Mouse (Mus musculus): Measurements from ENCODE around the gene Atxn1.

The Atxn1 gene

GRCm38 (mm10) chr13:45524791-45525435 is 439.9 kb downstream of the Atxn1 start:
- no peak for DNase-seq (ENCODE audit: low spot score)

- DNase-seq (ENCODE audit: low spot score) = no peak
These were observed 440.5 kb downstream of the Atxn1 start for GRCm38 (mm10) chr13:45524305-45524704.

- no peak for DNase-seq (ENCODE audit: low spot score)
These were observed 448.1 kb downstream of the Atxn1 start for GRCm38 (mm10) chr13:45516501-45517393.

GRCm38 (mm10) chr13:45514832-45515422 is 449.9 kb downstream of the Atxn1 start:
- DNase-seq (ENCODE audit: low spot score) = no peak

- no peak for DNase-seq (ENCODE audit: low spot score)
These were observed 450.7 kb downstream of the Atxn1 start for GRCm38 (mm10) chr13:45514115-45514514.

GRCm38 (mm10) chr13:45513009-45513984 is 451.5 kb downstream of the Atxn1 start:
- no peak for DNase-seq (ENCODE audit: low spot score)

GRCm38 (mm10) chr13:45512531-45512930 is 452.3 kb downstream of the Atxn1 start:
- DNase-seq (ENCODE audit: low spot score) = no peak

- no peak for DNase-seq (ENCODE audit: low spot score)
These were observed 452.9 kb downstream of the Atxn1 start for GRCm38 (mm10) chr13:45511706-45512435.

GRCm38 (mm10) chr13:45509366-45509765 is 455.4 kb downstream of the Atxn1 start:
- DNase-seq (ENCODE audit: low spot score) = no peak

- peak; percentile 58 for DNase-seq (ENCODE audit: low spot score)
These were observed 456.3 kb downstream of the Atxn1 start for GRCm38 (mm10) chr13:45508495-45508894.

- peak; percentile 73 for DNase-seq (ENCODE audit: low spot score)
These were observed 457.3 kb downstream of the Atxn1 start, which contains the start of gene Gmpr for GRCm38 (mm10) chr13:45507274-45508229. Gmpr (plus strand) TSS chr13:45507444.

- no peak for DNase-seq (ENCODE audit: low spot score)
These were observed 459.3 kb downstream of the Atxn1 start for GRCm38 (mm10) chr13:45505546-45505945.

GRCm38 (mm10) chr13:45502791-45503190 is 462.0 kb downstream of the Atxn1 start:
- DNase-seq (ENCODE audit: low spot score) = no peak

GRCm38 (mm10) chr13:45499906-45500305 is 464.9 kb downstream of the Atxn1 start:
- DNase-seq (ENCODE audit: low spot score) = no peak

All from left cerebral cortex, adult 11 months (tissue).